Mouse (Mus musculus): ENCODE data around the gene Tcam1. TPM values are rescaled to one million over a fixed set of nuclear protein-coding genes. Genes with fewer than 3 reads are reported as not detected.

Tcam1 gene
- polyA plus RNA-seq, 1 experiment from 2014 or later = 0.10 TPM

GRCm38 (mm10) chr11:106306758-106307157 lies 30.3 kb downstream of the Tcam1 start:
- no peak overlapping the region for H3K4me3 ChIP-seq
- H3K27me3 ChIP-seq (replicated peaks) = no peaks in the 10 kb centered on the region
- no peaks in the 10 kb centered on the region for H3K9me3 ChIP-seq
- no peaks in the 10 kb centered on the region for H3K36me3 ChIP-seq
- no peak for ATAC-seq (ENCODE audit: low FRiP score, low read depth)
- no peak overlapping the region for H3K27ac ChIP-seq
- no peak overlapping the region for H3K4me2 ChIP-seq (replicated peaks)
- 87% methylated on average over 9 of the region's 9 CpGs for WGBS
- no peak overlapping the region for H3K9ac ChIP-seq
- no peaks in the 10 kb centered on the region for H3K4me1 ChIP-seq

- H3K9me3 ChIP-seq = no peaks in the 10 kb centered on the region
- no peak overlapping the region for H3K9ac ChIP-seq
- no peak for ATAC-seq (ENCODE audit: low FRiP score, low read depth)
- no peaks in the 10 kb centered on the region for H3K27me3 ChIP-seq (replicated peaks)
- no peaks in the 10 kb centered on the region for H3K4me1 ChIP-seq
- H3K36me3 ChIP-seq = no peaks in the 10 kb centered on the region
- H3K27ac ChIP-seq = no peak overlapping the region
- no peak overlapping the region for H3K4me2 ChIP-seq (replicated peaks)
- no peak overlapping the region for H3K4me3 ChIP-seq
- WGBS = 88% methylated on average over 5 of the region's 5 CpGs
These were observed 31.0 kb downstream of the Tcam1 start for GRCm38 (mm10) chr11:106307432-106307831.

- Histone ChIP-seq H3K9ac (no peak overlapping the region), H3K4me2 (replicated peaks) (no peak overlapping the region), H3K4me1 (no peaks in the 10 kb centered on the region), H3K4me3 (no peak overlapping the region), H3K9me3 (no peaks in the 10 kb centered on the region), H3K27ac (no peak overlapping the region), H3K36me3 (no peaks in the 10 kb centered on the region), H3K27me3 (replicated peaks) (no peaks in the 10 kb centered on the region)
- 85% methylated on average over 11 of the region's 11 CpGs for WGBS
- ATAC-seq (ENCODE audit: low FRiP score, low read depth) = no peak
These were observed 31.7 kb downstream of the Tcam1 start for GRCm38 (mm10) chr11:106308162-106308561.

GRCm38 (mm10) chr11:106310123-106310522 lies 33.7 kb downstream of the Tcam1 start:
- Histone ChIP-seq H3K4me1 (no peaks in the 10 kb centered on the region), H3K4me3 (no peak overlapping the region), H3K27ac (no peak overlapping the region), H3K4me2 (replicated peaks) (no peak overlapping the region), H3K9me3 (no peaks in the 10 kb centered on the region), H3K9ac (no peak overlapping the region), H3K36me3 (no peaks in the 10 kb centered on the region), H3K27me3 (replicated peaks) (no peaks in the 10 kb centered on the region)
- WGBS = 69% methylated on average over 5 of the region's 5 CpGs
- ATAC-seq (ENCODE audit: low FRiP score, low read depth) = no peak

- Histone ChIP-seq H3K9ac (no peak overlapping the region), H3K27ac (no peak overlapping the region), H3K9me3 (no peaks in the 10 kb centered on the region), H3K4me3 (no peak overlapping the region), H3K4me1 (no peaks in the 10 kb centered on the region), H3K36me3 (no peaks in the 10 kb centered on the region), H3K4me2 (replicated peaks) (no peak overlapping the region), H3K27me3 (replicated peaks) (no peaks in the 10 kb centered on the region)
- WGBS = 75% methylated on average over 5 of the region's 5 CpGs
- no peak for ATAC-seq (ENCODE audit: low FRiP score, low read depth)
These were observed 37.1 kb downstream of the Tcam1 start for GRCm38 (mm10) chr11:106313533-106313932.

GRCm38 (mm10) chr11:106314333-106314812 lies 37.9 kb downstream of the Tcam1 start, which contains the start of gene Cd79b:
Gene Cd79b, minus strand, starts transcription at chr11:106314762.
- WGBS = 70% methylated on average over 9 of the region's 9 CpGs
- Histone ChIP-seq H3K36me3 (no peaks in the 10 kb centered on the region), H3K9me3 (no peaks in the 10 kb centered on the region), H3K9ac (no peak within 1 kb of the TSS), H3K27me3 (replicated peaks) (no peaks in the 10 kb centered on the region), H3K27ac (no peak within 1 kb of the TSS), H3K4me3 (no peak within 1 kb of the TSS), H3K4me2 (replicated peaks) (no peak within 1 kb of the TSS), H3K4me1 (no peaks in the 10 kb centered on the region)
- no peak for ATAC-seq (ENCODE audit: low FRiP score, low read depth)

- H3K4me1 ChIP-seq = no peaks in the 10 kb centered on the region
- no peak overlapping the region for H3K4me3 ChIP-seq
- no peaks in the 10 kb centered on the region for H3K27me3 ChIP-seq (replicated peaks)
- WGBS = 70% methylated on average over 1 of the region's 1 CpGs
- H3K27ac ChIP-seq = no peak overlapping the region
- no peaks in the 10 kb centered on the region for H3K36me3 ChIP-seq
- no peak overlapping the region for H3K4me2 ChIP-seq (replicated peaks)
- H3K9me3 ChIP-seq = no peaks in the 10 kb centered on the region
- no peak for ATAC-seq (ENCODE audit: low FRiP score, low read depth)
- H3K9ac ChIP-seq = no peak overlapping the region
These were observed 39.9 kb downstream of the Tcam1 start for GRCm38 (mm10) chr11:106316416-106316815.

GRCm38 (mm10) chr11:106317801-106318200 lies 41.3 kb downstream of the Tcam1 start:
- no peak overlapping the region for H3K4me3 ChIP-seq
- H3K27me3 ChIP-seq (replicated peaks) = no peaks in the 10 kb centered on the region
- H3K36me3 ChIP-seq = no peaks in the 10 kb centered on the region
- no peaks in the 10 kb centered on the region for H3K9me3 ChIP-seq
- no peaks in the 10 kb centered on the region for H3K4me1 ChIP-seq
- H3K27ac ChIP-seq = no peak overlapping the region
- H3K4me2 ChIP-seq (replicated peaks) = no peak overlapping the region
- no peak overlapping the region for H3K9ac ChIP-seq
- ATAC-seq (ENCODE audit: low FRiP score, low read depth) = no peak
- WGBS = 81% methylated on average over 7 of the region's 7 CpGs

- Histone ChIP-seq H3K36me3 (no peaks in the 10 kb centered on the region), H3K9me3 (no peaks in the 10 kb centered on the region), H3K4me2 (replicated peaks) (no peak overlapping the region), H3K9ac (no peak overlapping the region), H3K4me1 (no peaks in the 10 kb centered on the region), H3K27ac (no peak overlapping the region), H3K4me3 (no peak overlapping the region), H3K27me3 (replicated peaks) (no peaks in the 10 kb centered on the region)
- 80% methylated on average over 21 of the region's 21 CpGs for WGBS
- ATAC-seq (ENCODE audit: low FRiP score, low read depth) = no peak
These were observed 42.2 kb downstream of the Tcam1 start for GRCm38 (mm10) chr11:106318406-106319366.

GRCm38 (mm10) chr11:106324858-106325257 lies 48.4 kb downstream of the Tcam1 start:
- Histone ChIP-seq H3K9ac (no peak overlapping the region), H3K27me3 (replicated peaks) (no peaks in the 10 kb centered on the region), H3K27ac (no peak overlapping the region), H3K4me2 (replicated peaks) (no peak overlapping the region), H3K9me3 (no peaks in the 10 kb centered on the region), H3K36me3 (no peaks in the 10 kb centered on the region), H3K4me3 (no peak overlapping the region), H3K4me1 (no peaks in the 10 kb centered on the region)
- 70% methylated on average over 5 of the region's 5 CpGs for WGBS
- no peak for ATAC-seq (ENCODE audit: low FRiP score, low read depth)

- H3K27ac ChIP-seq = no peak overlapping the region
- H3K4me3 ChIP-seq = no peak overlapping the region
- no peak overlapping the region for H3K4me2 ChIP-seq (replicated peaks)
- no peaks in the 10 kb centered on the region for H3K36me3 ChIP-seq
- no peak for ATAC-seq (ENCODE audit: low FRiP score, low read depth)
- no peaks in the 10 kb centered on the region for H3K4me1 ChIP-seq
- WGBS = 72% methylated on average over 8 of the region's 8 CpGs
- H3K9me3 ChIP-seq = no peaks in the 10 kb centered on the region
- H3K27me3 ChIP-seq (replicated peaks) = no peaks in the 10 kb centered on the region
- no peak overlapping the region for H3K9ac ChIP-seq
These were observed 49.2 kb downstream of the Tcam1 start for GRCm38 (mm10) chr11:106325566-106326206.

GRCm38 (mm10) chr11:106326475-106326874 lies 50.0 kb downstream of the Tcam1 start:
- Histone ChIP-seq H3K27ac (no peak overlapping the region), H3K9ac (no peak overlapping the region), H3K27me3 (replicated peaks) (no peaks in the 10 kb centered on the region), H3K4me2 (replicated peaks) (no peak overlapping the region), H3K36me3 (no peaks in the 10 kb centered on the region), H3K9me3 (no peaks in the 10 kb centered on the region), H3K4me1 (no peaks in the 10 kb centered on the region), H3K4me3 (no peak overlapping the region)
- 87% methylated on average over 8 of the region's 8 CpGs for WGBS
- no peak for ATAC-seq (ENCODE audit: low FRiP score, low read depth)

All from neural tube, embryonic 12.5 days (tissue).